Mouse (Mus musculus) limb, embryonic 13.5 days (tissue): ENCODE data around the gene Vmn1r221. TPM values are rescaled to one million over a fixed set of nuclear protein-coding genes. Genes with fewer than 3 reads are reported as not detected.
"Not testable (repeated sequence)": the region's sequence is repeated elsewhere in the genome, so short reads cannot be mapped to it uniquely, and the experiment has no call there.

Experiments
- ATAC-seq: fragments of 200-750 bp; cut with Nextera tagmentation; 2 replicates; pipeline ENCODE4 v1.8.0; 2017; ENCODE audit warnings: low read depth, moderate number of reproducible peaks, moderate TSS enrichment; ENCODE audit not compliant: low FRiP score
- H3K27ac ChIP-seq: fragments of 300-500 bp; sonication (generic); 2 replicates; pipeline ENCODE4 v1.5.1; 2015; ENCODE audit warnings: inconsistent platforms, mild to moderate bottlenecking, moderate library complexity
- H3K27me3 ChIP-seq: fragments of 300-500 bp; sonication (generic); 2 replicates; pipeline ENCODE4 v1.6.1; 2015; ENCODE audit warnings: mild to moderate bottlenecking, inconsistent platforms
- H3K36me3 ChIP-seq: fragments of 300-500 bp; sonication (generic); 2 replicates; pipeline ENCODE4 v1.6.1; 2015; ENCODE audit warnings: inconsistent platforms, mild to moderate bottlenecking, moderate library complexity
- H3K4me1 ChIP-seq: fragments of 300-500 bp; sonication (generic); 2 replicates; pipeline ENCODE4 v1.6.1; 2015; ENCODE audit warnings: inconsistent platforms
- H3K4me2 ChIP-seq: fragments of 300-500 bp; sonication (generic); replicated peaks from 2 replicates; pipeline ENCODE4 v1.6.1; 2015; ENCODE audit warnings: inconsistent platforms, mild to moderate bottlenecking, moderate library complexity
- H3K4me3 ChIP-seq: fragments of 300-500 bp; sonication (generic); 2 replicates; pipeline ENCODE4 v1.5.1; 2015; ENCODE audit warnings: moderate library complexity, mild to moderate bottlenecking, inconsistent platforms
- H3K9ac ChIP-seq: fragments of 300-500 bp; sonication (generic); 2 replicates; pipeline ENCODE4 v1.6.1; 2015; ENCODE audit warnings: mild to moderate bottlenecking, inconsistent platforms
- H3K9me3 ChIP-seq: fragments of 300-500 bp; sonication (generic); 2 replicates; pipeline ENCODE4 v1.6.1; 2016; ENCODE audit warnings: inconsistent platforms
- WGBS: fragments of 180-500 bp; shearing (Covaris S2); methylation state at CpG from one replicate; pipeline ENCODE4 v1.1.7; 2015; 5-methylcytosine and 5-hydroxymethylcytosine counted together
- polyA plus RNA-seq: library from polyadenylated mRNA; unstranded; fragments of >200 nt; fragmentation: Nextera tagmentation; extraction: Ambion mirVana; gene quantifications from 2 replicates; pipeline ENCODE4 v1.2.1, GENCODE M21; 2015

The Vmn1r221 gene
- not detected in 2 replicates for polyA plus RNA-seq

DNA sequence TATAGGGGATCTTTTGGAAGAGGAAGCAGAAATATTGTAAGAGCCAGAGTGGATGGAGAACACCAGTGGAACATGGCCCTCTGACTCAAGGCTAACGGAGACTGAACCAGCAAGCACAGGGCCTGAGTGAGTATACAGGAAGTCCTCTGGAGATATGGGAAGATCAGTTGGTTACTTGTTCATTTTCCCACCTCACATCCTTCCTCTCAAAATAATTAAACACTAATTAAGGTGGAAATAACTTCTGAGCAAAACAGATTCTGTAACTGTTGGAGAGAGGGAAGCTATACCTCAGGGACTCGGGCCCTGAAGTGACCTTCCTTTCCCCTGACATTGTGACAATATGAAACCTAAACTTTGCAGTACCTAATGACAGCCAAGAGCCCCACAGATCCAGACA is at the start of gene Vmn1r221:
TSS of gene Vmn1r221 (plus strand) at position 301 of the 400 bp plus-strand sequence.
- not testable (repeated sequence) for H3K4me1 ChIP-seq, H3K27me3 ChIP-seq, H3K27ac ChIP-seq, H3K4me3 ChIP-seq, H3K9ac ChIP-seq, H3K36me3 ChIP-seq, ATAC-seq, H3K4me2 ChIP-seq, H3K9me3 ChIP-seq
- 84% methylated on average over 2 of the region's 2 CpGs for WGBS

DNA sequence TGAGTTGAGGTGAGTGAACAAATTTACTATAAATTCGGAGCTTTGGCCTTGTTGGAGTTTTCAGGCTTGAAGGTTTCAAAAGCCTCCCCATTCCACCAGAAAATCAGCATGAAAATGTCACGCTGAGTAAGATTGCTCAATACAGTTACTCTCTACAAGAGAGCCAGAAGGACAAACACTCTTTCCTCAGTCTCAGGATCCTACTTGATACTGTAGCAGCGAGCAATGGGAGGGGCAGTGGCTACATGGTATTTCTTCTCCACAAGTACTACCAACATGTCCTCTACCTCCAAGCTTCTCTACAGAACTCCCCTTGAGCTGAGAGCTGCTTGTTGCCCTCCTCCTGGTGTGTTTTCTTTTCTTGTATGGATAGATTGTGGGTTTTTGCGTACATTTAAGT is 47.5 kb upstream of the Vmn1r221 start:
- H3K27ac ChIP-seq, H3K4me2 ChIP-seq, H3K27me3 ChIP-seq, H3K36me3 ChIP-seq, H3K4me3 ChIP-seq, H3K4me1 ChIP-seq, H3K9ac ChIP-seq, ATAC-seq, H3K9me3 ChIP-seq: not testable (repeated sequence)
- 86% methylated on average over 4 of the region's 4 CpGs for WGBS

DNA sequence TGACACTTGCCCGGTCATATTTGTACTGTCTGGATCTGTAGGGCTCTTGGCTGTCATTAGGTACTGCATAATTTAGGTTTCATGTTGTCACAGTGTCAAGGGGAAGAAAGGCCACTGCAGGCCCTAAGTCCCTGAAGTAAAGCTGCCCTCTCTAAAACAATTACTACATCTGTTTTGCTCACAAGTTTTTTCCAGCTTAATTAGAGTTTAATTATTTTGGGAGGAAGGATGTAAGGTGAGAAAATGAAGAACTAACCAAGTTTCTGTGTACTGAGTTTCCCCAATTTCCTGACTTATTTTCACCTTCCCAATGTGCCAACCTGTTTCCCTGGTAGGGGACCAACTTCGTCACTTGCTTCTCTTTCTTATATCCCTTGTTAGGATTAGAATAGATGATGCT is 26.1 kb upstream of the Vmn1r221 start, which contains the start of gene Vmn1r220:
TSS of gene Vmn1r220 (minus strand) at position 101 of the 400 bp plus-strand sequence.
- 87% methylated on average over 2 of the region's 2 CpGs for WGBS
- Histone ChIP-seq H3K4me3 (no peak within 1 kb of the TSS), H3K27ac (no peak within 1 kb of the TSS), H3K36me3 (no peaks in the 10 kb centered on the region), H3K4me1 (no peaks in the 10 kb centered on the region), H3K9ac (no peak within 1 kb of the TSS), H3K4me2 (no peak within 1 kb of the TSS), H3K9me3 (no peaks in the 10 kb centered on the region), H3K27me3 (no peaks in the 10 kb centered on the region)
- ATAC-seq: no peak

DNA sequence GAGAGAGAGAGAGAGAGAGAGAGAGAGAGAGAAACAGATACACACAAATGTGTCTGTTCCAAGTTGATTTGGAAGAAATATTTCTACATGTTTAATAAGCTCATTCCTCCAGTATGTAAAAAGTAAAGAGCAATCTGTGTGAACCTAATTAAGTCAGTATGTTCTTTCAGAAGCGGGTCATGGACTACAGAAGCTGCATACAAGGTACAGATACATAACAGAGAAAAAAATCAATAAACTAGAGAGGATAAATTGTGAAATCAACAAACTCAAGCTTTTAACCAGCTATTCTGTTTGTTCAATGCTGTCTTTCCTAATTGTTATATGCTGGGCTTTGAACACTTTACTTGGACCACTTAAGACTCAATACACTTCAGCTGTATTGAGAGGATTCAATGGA is 10.0 kb upstream of the Vmn1r221 start:
- not testable (repeated sequence) for H3K4me3 ChIP-seq, H3K9me3 ChIP-seq, H3K36me3 ChIP-seq, H3K4me1 ChIP-seq, H3K27ac ChIP-seq, H3K4me2 ChIP-seq, ATAC-seq, H3K27me3 ChIP-seq, H3K9ac ChIP-seq
- 81% methylated on average over 1 of the region's 1 CpGs for WGBS

DNA sequence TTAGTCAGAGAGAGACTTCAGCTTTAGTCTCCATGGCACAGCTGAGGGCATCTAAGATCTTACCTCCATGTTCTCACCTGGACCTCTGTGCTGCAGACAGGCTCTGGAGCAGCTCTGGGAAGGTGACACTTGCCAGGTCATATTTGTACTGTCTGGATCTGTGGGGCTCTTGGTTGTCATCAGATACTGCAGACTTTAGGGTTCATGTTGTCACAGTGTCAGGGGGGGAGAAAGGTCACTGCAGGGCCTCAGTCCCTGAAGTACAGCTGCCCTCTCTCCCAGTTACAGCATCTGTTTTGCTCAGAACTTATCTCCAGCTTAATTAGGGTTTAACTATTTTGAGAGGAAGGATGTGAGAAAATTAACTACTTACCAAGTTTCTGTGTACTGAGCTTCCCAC is 21.9 kb downstream of the Vmn1r221 start, which contains the start of gene Vmn1r222:
TSS of gene Vmn1r222 (minus strand) at position 101 of the 400 bp plus-strand sequence.
- H3K9me3 ChIP-seq, H3K4me1 ChIP-seq, H3K27ac ChIP-seq, H3K4me2 ChIP-seq, H3K9ac ChIP-seq, H3K4me3 ChIP-seq, H3K27me3 ChIP-seq, H3K36me3 ChIP-seq, ATAC-seq: not testable (repeated sequence)

DNA sequence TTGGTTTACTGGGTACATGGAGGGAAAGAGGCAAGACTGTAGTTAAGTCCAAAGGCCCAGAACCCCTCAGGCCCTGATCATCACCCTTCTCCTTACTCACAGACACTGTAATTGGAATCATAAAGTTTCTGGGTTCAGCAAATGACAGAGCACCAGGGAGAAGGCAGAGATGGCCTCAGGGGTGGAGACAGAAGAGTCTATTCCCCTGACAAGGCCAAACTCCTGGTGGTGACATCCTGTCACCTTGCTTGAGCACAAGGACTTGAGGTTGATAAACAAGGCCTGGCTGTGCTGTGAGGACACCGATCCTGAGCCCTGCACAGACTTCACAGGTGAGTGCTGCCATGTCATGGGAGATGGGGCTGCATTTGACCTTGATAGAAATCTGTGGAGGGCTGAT is 32.9 kb downstream of the Vmn1r221 start, which contains the start of gene Vmn1r223:
TSS of gene Vmn1r223 (plus strand) at position 301 of the 400 bp plus-strand sequence.
- H3K27me3 ChIP-seq, H3K4me2 ChIP-seq, H3K9me3 ChIP-seq, H3K9ac ChIP-seq, H3K4me3 ChIP-seq, H3K27ac ChIP-seq, H3K36me3 ChIP-seq, H3K4me1 ChIP-seq, ATAC-seq: not testable (repeated sequence)
- 79% methylated on average over 1 of the region's 1 CpGs for WGBS

DNA sequence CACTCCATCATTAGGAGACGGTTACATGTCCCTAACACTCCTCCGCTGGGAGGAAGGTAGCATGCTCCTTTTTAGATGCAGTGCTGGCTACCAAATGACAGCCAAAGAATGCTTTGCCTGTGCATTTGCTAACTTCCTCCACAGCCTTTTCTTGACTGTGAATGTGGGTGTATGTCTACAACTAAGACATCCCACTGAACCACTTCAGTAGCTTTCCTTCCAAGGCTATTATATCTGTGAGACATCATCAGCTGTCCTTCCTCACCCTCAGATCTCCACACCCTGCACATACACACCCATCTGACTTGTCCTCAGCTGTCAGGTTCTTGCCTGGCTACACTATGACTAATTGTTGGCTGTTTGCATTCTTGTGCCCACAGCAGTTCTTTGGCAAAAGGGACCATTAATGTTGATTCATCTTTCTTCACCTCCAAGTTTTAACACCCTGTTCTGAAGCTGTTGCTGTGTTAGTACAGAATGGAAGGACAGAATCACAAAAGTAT is 44.7 kb downstream of the Vmn1r221 start:
- no peaks in the 10 kb centered on the region for H3K27me3 ChIP-seq
- no peak overlapping the region for H3K9ac ChIP-seq
- ATAC-seq: no peak
- no peaks in the 10 kb centered on the region for H3K4me1 ChIP-seq
- H3K36me3 ChIP-seq: no peaks in the 10 kb centered on the region
- H3K4me2 ChIP-seq: no peak overlapping the region
- no peaks in the 10 kb centered on the region for H3K9me3 ChIP-seq
- no peak overlapping the region for H3K4me3 ChIP-seq
- H3K27ac ChIP-seq: no peak overlapping the region
- WGBS: 80% methylated on average over 2 of the region's 2 CpGs

DNA sequence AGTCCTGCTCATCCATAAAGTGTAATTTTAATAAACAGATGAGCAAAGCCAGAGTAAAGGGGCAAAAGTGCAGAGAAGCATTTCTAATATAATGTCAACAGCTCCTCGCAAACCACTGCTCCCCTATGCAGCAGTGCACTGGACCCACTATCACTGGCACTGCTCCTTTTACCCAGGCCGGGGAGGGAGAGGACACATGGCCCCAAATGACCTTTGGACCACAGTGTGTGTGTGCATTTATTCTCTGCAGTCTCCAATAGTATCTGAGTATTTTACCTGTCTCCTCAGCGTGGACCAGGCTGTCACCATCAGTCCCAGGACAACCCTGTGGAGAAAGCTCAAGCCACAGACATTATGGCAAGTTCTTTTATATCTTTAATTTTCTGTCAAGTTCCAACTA is 54.7 kb downstream of the Vmn1r221 start:
- WGBS: 83% methylated on average over 3 of the region's 3 CpGs
- not testable (repeated sequence) for ATAC-seq

DNA sequence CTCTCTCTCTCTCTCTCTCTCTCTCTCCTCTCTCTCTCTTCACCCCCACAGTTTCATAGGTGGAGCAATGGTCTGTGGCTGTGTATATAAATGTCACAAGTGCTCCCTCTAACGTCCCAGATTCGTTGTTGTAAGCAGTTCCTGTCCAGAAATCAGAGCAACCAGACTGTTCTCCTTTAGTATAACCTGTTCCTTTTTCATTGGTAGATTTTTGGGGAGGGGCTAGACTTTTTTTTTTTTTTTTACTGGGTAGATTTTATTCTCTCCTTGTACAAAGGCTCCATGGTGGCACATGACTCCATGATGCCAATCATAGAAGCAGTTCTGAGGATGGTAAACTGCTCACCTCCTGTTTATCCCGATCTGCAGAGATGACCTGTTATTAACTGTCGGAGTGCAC is 55.2 kb downstream of the Vmn1r221 start:
- H3K4me2 ChIP-seq, ATAC-seq, H3K27ac ChIP-seq, H3K36me3 ChIP-seq, H3K9me3 ChIP-seq, H3K27me3 ChIP-seq, H3K4me1 ChIP-seq, H3K9ac ChIP-seq, H3K4me3 ChIP-seq: not testable (repeated sequence)
- 44% methylated on average over 4 of the region's 4 CpGs for WGBS

More for the DNA sequence above, 54.7 kb downstream of the Vmn1r221 start:
- not testable (repeated sequence) for H3K27me3 ChIP-seq, H3K9me3 ChIP-seq, H3K36me3 ChIP-seq, H3K9ac ChIP-seq, H3K27ac ChIP-seq, H3K4me1 ChIP-seq, H3K4me3 ChIP-seq, H3K4me2 ChIP-seq

DNA sequence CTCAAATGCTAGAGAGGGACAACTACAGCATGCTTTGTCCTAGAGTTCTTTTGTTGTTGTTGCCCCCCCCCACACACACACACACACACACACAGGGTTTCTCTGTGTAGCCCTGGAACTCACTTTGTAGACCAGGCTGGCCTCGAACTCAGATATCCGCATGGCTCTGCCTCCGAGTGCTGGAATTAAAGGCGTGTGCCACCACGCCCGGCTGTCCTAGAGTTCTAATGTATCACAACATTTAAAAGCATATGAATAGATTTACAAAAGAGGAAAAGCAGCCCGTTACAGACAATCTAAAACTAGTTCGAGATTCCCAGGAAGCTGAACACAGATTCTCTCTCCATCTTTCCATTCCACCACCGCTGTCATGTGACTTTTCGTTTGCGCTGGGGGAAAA is 55.8 kb downstream of the Vmn1r221 start:
- Histone ChIP-seq H3K4me1 (0 out of 2 replicates have a peak, but pooled peaks cover 5% of the 10 kb centered on the region), H3K4me3 (peak overlapping the region; percentile 31), H3K27me3 (peaks cover 8% of the 10 kb centered on the region), H3K27ac (no peak overlapping the region), H3K9ac (no peak overlapping the region), H3K9me3 (no peaks in the 10 kb centered on the region), H3K4me2 (peak overlapping the region; percentile 57), H3K36me3 (no peaks in the 10 kb centered on the region)
- ATAC-seq: no peak
- 29% methylated on average over 11 of the region's 11 CpGs for WGBS

DNA sequence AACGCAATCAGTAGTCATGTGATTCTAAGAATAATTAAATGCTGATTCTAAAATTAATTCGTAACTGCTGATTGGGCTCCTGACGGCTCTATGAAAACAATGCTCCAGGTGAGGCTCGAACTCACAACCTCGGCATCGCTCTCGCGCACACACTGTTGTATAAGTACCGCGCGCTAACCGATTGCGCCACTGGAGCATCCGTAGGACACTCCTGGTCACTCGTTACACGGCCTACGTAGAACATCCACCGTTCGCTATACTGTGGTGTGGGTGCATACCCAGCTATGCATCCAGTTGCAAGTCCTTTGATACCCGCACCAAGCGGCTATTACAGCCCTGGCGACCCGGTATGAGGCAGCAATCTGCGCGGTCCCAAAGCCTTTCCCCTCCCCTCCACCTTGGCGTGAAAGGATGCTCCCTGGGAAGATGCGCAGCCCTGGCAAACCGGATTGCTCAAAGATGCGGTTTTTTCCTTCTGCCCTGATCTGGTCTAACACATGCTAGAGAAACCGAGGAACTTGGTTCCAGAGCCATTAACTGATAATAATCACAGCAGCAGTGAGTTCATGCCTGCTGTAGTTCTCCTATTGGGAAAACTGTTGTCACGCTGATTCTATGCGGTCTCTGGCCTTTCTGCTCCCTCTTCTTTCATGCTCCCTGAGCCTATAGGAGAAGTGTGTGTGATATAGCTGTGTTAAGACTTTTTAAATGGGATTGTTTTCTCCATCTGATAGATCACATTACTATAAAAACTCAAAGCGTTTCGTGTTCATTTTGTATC is 56.6 kb downstream of the Vmn1r221 start:
- peak overlapping the region; percentile 31 for H3K4me3 ChIP-seq
- WGBS: 2% methylated on average over 34 of the region's 34 CpGs
- peak; percentile 64; the same call in 1 of the 2 replicates for ATAC-seq
- no peaks in the 10 kb centered on the region for H3K9me3 ChIP-seq
- peak overlapping the region; percentile 57 for H3K4me2 ChIP-seq
- no peaks in the 10 kb centered on the region for H3K36me3 ChIP-seq
- no peak overlapping the region for H3K9ac ChIP-seq
- peaks cover 8% of the 10 kb centered on the region for H3K27me3 ChIP-seq
- 0 out of 2 replicates have a peak, but pooled peaks cover 5% of the 10 kb centered on the region for H3K4me1 ChIP-seq
- no peak overlapping the region for H3K27ac ChIP-seq
